Mouse (Mus musculus) NIH3T3 (cell line): Measurements from ENCODE around the gene Umad1.

ENCODE experiments used
- DNase-seq: peaks from one replicate; pipeline ENCODE4 v3.0.0-alpha.2; 2012; ENCODE audit warnings: low read depth

The Umad1 gene

GRCm38 (mm10) chr6:8259004-8259666 lies at the start of gene Umad1, which contains the start of the genes Rpa3 and Gm45062:
TSS of gene Umad1 (plus strand) at chr6:8259288.
TSS of gene Rpa3 (minus strand) at chr6:8259173.
TSS of gene Gm45062 (plus strand) at chr6:8259450.
- peak; percentile 99 for DNase-seq

- DNase-seq: peak; percentile 71
These were observed 49.3 kb upstream of the Umad1 start for GRCm38 (mm10) chr6:8209866-8210186.

GRCm38 (mm10) chr6:8210661-8211060 lies 48.4 kb upstream of the Umad1 start:
- no peak for DNase-seq

GRCm38 (mm10) chr6:8227035-8227434 lies 32.1 kb upstream of the Umad1 start:
- DNase-seq: no peak

- DNase-seq: no peak
These were observed 30.5 kb upstream of the Umad1 start for GRCm38 (mm10) chr6:8228596-8228995.

- DNase-seq: no peak
These were observed 772 bp upstream of the Umad1 start for GRCm38 (mm10) chr6:8258316-8258715.

- no peak for DNase-seq
These were observed 568 bp downstream of the Umad1 start for GRCm38 (mm10) chr6:8259667-8260044.

GRCm38 (mm10) chr6:8271047-8271446 lies 12.0 kb downstream of the Umad1 start:
- DNase-seq: no peak

GRCm38 (mm10) chr6:8274387-8275054 lies 15.4 kb downstream of the Umad1 start:
- DNase-seq: peak; percentile 82

GRCm38 (mm10) chr6:8275098-8275497 lies 16.0 kb downstream of the Umad1 start:
- DNase-seq: peak; percentile 73

- DNase-seq: no peak
These were observed 17.3 kb downstream of the Umad1 start for GRCm38 (mm10) chr6:8276431-8276830.

GRCm38 (mm10) chr6:8278426-8279002 lies 19.4 kb downstream of the Umad1 start:
- peak; percentile 55 for DNase-seq

GRCm38 (mm10) chr6:8283255-8283654 lies 24.2 kb downstream of the Umad1 start:
- no peak for DNase-seq

GRCm38 (mm10) chr6:8285401-8285960 lies 26.4 kb downstream of the Umad1 start:
- peak; percentile 88 for DNase-seq

- DNase-seq: peak; percentile 55
These were observed 27.1 kb downstream of the Umad1 start for GRCm38 (mm10) chr6:8286146-8286545.

GRCm38 (mm10) chr6:8288755-8289580 lies 29.9 kb downstream of the Umad1 start:
- DNase-seq: no peak

- no peak for DNase-seq
These were observed 35.1 kb downstream of the Umad1 start for GRCm38 (mm10) chr6:8294048-8294784.

GRCm38 (mm10) chr6:8299066-8299863 lies 40.2 kb downstream of the Umad1 start:
- peak; percentile 39 for DNase-seq

- peak; percentile 13 for DNase-seq
These were observed 49.0 kb downstream of the Umad1 start for GRCm38 (mm10) chr6:8307878-8308775.

- no peak for DNase-seq
These were observed 53.5 kb downstream of the Umad1 start for GRCm38 (mm10) chr6:8312554-8312953.
